Mouse (Mus musculus) B cell, adult 62 days (primary cell): ENCODE data around the gene Gmnc. TPM values are rescaled to one million over a fixed set of nuclear protein-coding genes. Genes with fewer than 3 reads are reported as not detected.

Source experiments
- total RNA-seq: library from RNA; stranded (reverse); gene quantifications from 4 replicates; pipeline ENCODE4 v1.2.4, GENCODE M21; 2023

Gene Gmnc
- not detected in 4 replicates for total RNA-seq

DNA sequence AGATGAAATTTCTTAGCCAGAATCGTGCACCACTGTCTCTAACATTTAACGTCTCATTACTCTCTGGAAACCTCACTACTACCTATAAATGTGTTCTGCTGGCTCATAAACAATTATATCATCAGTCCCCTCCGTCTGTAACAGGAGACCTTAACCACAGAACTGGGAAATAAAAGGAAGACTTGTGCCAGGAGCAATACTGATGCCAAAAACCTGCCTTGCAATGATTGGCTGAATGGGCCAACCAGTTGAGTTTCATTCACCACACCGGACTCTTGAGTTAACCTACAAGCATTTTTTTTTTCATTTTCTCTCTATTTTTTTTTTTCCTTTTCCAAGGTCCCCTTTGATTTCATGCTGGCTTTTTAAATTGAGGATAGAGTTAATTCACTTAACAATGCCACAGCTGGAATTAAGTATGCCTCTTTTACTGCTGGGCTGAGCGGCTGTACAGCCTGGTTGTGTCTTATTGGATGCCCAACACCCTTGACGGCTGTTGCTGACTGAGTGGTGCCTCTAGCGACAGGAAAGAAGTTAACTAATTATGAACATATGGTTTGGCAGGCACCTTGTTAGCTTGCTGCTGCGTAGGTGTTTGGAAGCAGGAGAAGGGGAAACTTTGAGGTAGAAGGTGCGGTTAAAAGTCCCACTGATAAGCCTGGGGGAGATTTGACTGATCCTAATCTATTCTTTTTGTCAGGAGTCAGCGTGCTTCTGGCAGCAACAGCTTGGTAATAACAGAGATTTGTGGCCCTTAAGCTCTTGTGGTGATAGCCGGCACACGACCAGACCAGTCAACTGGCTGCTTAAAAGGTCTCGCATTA lies at the start of gene Gmnc:
Gene Gmnc (minus strand): TSS at position 176 of the 824 bp plus-strand sequence.

